Mouse (Mus musculus) G1E-ER4 (cell line): ENCODE measurements around the gene Cdkn2b. TPM values are rescaled to one million over a fixed set of nuclear protein-coding genes. Genes with fewer than 3 reads are reported as not detected.

Experiments
- GATA1 ChIP-seq: IDR thresholded peaks from one replicate; pipeline ENCODE4 v1.8.0; 2012; ENCODE audit warnings: low read length, inconsistent platforms
- polyA plus RNA-seq: library from polyadenylated mRNA; stranded (reverse); fragments of >175 nt; gene quantifications from 2 replicates; pipeline ENCODE4 v1.2.3, GENCODE M21; 2012

Cdkn2b gene
- polyA plus RNA-seq: not detected in 2 replicates

- TF ChIP-seq GATA1: no peak
Measured at GRCm38 (mm10) chr4:89310491-89311254, at the start of gene Cdkn2b. TSS of gene Cdkn2b (minus strand) at chr4:89311039.

- no peak for TF ChIP-seq GATA1
Measured at GRCm38 (mm10) chr4:89360349-89360748, 49.5 kb upstream of the Cdkn2b start.

- TF ChIP-seq GATA1: no peak
Measured at GRCm38 (mm10) chr4:89359506-89359905, 48.7 kb upstream of the Cdkn2b start.

GRCm38 (mm10) chr4:89353935-89354334, 43.1 kb upstream of the Cdkn2b start:
- TF ChIP-seq GATA1: no peak

GRCm38 (mm10) chr4:89353071-89353582, 42.3 kb upstream of the Cdkn2b start:
- no peak for TF ChIP-seq GATA1

- TF ChIP-seq GATA1: no peak
Measured at GRCm38 (mm10) chr4:89351474-89351873, 40.6 kb upstream of the Cdkn2b start.

GRCm38 (mm10) chr4:89350938-89351451, 40.2 kb upstream of the Cdkn2b start:
- no peak for TF ChIP-seq GATA1

- no peak for TF ChIP-seq GATA1
Measured at GRCm38 (mm10) chr4:89350391-89350790, 39.6 kb upstream of the Cdkn2b start.

GRCm38 (mm10) chr4:89348842-89349241, 38.0 kb upstream of the Cdkn2b start:
- no peak for TF ChIP-seq GATA1

GRCm38 (mm10) chr4:89313461-89313860, 2.6 kb upstream of the Cdkn2b start:
- no peak for TF ChIP-seq GATA1

GRCm38 (mm10) chr4:89309996-89310395, 843 bp downstream of the Cdkn2b start:
- no peak for TF ChIP-seq GATA1

- no peak for TF ChIP-seq GATA1
Measured at GRCm38 (mm10) chr4:89308001-89308400, 2.8 kb downstream of the Cdkn2b start.

GRCm38 (mm10) chr4:89306798-89307365, 4.0 kb downstream of the Cdkn2b start:
- TF ChIP-seq GATA1: no peak

GRCm38 (mm10) chr4:89305691-89306090, 5.1 kb downstream of the Cdkn2b start:
- no peak for TF ChIP-seq GATA1

GRCm38 (mm10) chr4:89303281-89303995, 7.4 kb downstream of the Cdkn2b start:
- TF ChIP-seq GATA1: no peak

GRCm38 (mm10) chr4:89302129-89302528, 8.7 kb downstream of the Cdkn2b start:
- TF ChIP-seq GATA1: no peak
